Mouse (Mus musculus) CH12.LX (cell line): ENCODE measurements around the gene Jarid2.

Source experiments
- CTCF ChIP-seq, 2 experiments: IDR thresholded peaks in 1 of 2; conservative IDR thresholded peaks in 1 of 2; 2 replicates each; pipeline ENCODE4 v1.5.1; 2011 to 2012; ENCODE audit warnings: low read depth in 2 of 2, low read length in 2 of 2, improper control_type of control experiment in 1 of 2, inconsistent platforms in 1 of 2, mild to moderate bottlenecking in 1 of 2, moderate library complexity in 1 of 2
- MAX ChIP-seq: IDR thresholded peaks from 2 replicates; pipeline ENCODE4 v1.6.1; 2011; ENCODE audit warnings: low read length, improper control_type of control experiment
- MAZ ChIP-seq: IDR thresholded peaks from 2 replicates; pipeline ENCODE4 v1.6.1; 2012; ENCODE audit warnings: low read depth, mild to moderate bottlenecking, inconsistent platforms, low read length, improper control_type of control experiment, moderate library complexity
- POLR2A ChIP-seq: IDR thresholded peaks from 2 replicates; pipeline ENCODE4 v1.6.1; 2011; ENCODE audit warnings: low read depth, mild to moderate bottlenecking, improper control_type of control experiment, low read length
- POLR2AphosphoS2 ChIP-seq: IDR thresholded peaks from 2 replicates; pipeline ENCODE4 v1.6.1; 2011; ENCODE audit warnings: low read depth, low read length, improper control_type of control experiment
- SIN3A ChIP-seq: IDR thresholded peaks from 2 replicates; pipeline ENCODE4 v1.6.1; 2012; ENCODE audit warnings: low read length, improper control_type of control experiment, inconsistent platforms
- USF1 ChIP-seq: IDR thresholded peaks from 2 replicates; pipeline ENCODE4 v1.6.1; 2014; ENCODE audit warnings: low read depth, mild to moderate bottlenecking, inconsistent platforms, low read length, improper control_type of control experiment
- ZC3H11A ChIP-seq: IDR thresholded peaks from 2 replicates; pipeline ENCODE4 v1.6.1; 2012; ENCODE audit warnings: low read depth, mild to moderate bottlenecking, inconsistent platforms, low read length, improper control_type of control experiment

DNA sequence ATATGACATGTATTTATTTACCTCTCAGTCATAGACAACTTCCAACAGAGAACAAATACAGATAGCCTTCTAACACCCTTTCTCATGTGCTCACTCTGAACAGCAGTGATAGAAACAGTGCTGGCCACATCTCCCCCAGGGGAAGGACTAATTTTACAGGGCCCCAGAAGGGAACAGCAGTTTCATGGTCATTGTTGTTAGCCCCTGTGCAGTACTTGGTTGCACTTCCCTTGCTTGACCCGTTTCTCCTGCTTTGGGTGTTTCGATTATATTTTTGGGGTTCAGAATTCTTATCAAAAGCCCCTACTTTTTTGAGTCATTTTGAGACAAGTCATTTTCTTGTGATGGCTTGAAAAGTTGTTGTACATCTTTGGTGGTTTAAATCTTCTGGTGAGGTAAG is 23.9 kb downstream of the Jarid2 start:
- no peak for TF ChIP-seq SIN3A
- no peak for TF ChIP-seq POLR2A
- TF ChIP-seq USF1, result no peak
- no peak for TF ChIP-seq ZC3H11A
- TF ChIP-seq MAZ, result no peak
- no peak for TF ChIP-seq CTCF (conservative IDR thresholded peaks at IDR 0.05 in 1 of 2, IDR thresholded peaks at IDR 0.05 in 1 of 2; ENCODE audit: low read depth in 2 of 2, low read length in 2 of 2)
- no peak for TF ChIP-seq POLR2AphosphoS2
- TF ChIP-seq MAX, result no peak
